Mouse (Mus musculus) embryonic facial prominence, embryonic 15.5 days (tissue): ENCODE measurements around the gene Macrod2. TPM values are rescaled to one million over a fixed set of nuclear protein-coding genes. Genes with fewer than 3 reads are reported as not detected.

ENCODE experiments used
- ATAC-seq: fragments of 200-750 bp; cut with Nextera tagmentation; 2 replicates; pipeline ENCODE4 v1.8.0; 2017; ENCODE audit warnings: low read depth, moderate TSS enrichment; ENCODE audit not compliant: insufficient number of reproducible peaks, low FRiP score, low TSS enrichment
- H3K27ac ChIP-seq: fragments of 300-500 bp; sonication (generic); replicated peaks from 2 replicates; pipeline ENCODE4 v1.5.1; 2015; ENCODE audit warnings: mild to moderate bottlenecking, inconsistent platforms
- H3K27me3 ChIP-seq: fragments of 300-500 bp; sonication (generic); 2 replicates; pipeline ENCODE4 v1.6.1; 2015; ENCODE audit warnings: inconsistent platforms
- H3K36me3 ChIP-seq: fragments of 300-500 bp; sonication (generic); 2 replicates; pipeline ENCODE4 v1.6.1; 2015; ENCODE audit warnings: mild to moderate bottlenecking, inconsistent platforms
- H3K4me1 ChIP-seq: fragments of 300-500 bp; sonication (generic); 2 replicates; pipeline ENCODE4 v1.6.1; 2015; ENCODE audit warnings: inconsistent platforms
- H3K4me2 ChIP-seq: fragments of 300-500 bp; sonication (generic); replicated peaks from 2 replicates; pipeline ENCODE4 v1.6.1; 2015; ENCODE audit warnings: mild to moderate bottlenecking, inconsistent platforms
- H3K4me3 ChIP-seq: fragments of 300-500 bp; sonication (generic); replicated peaks from 2 replicates; pipeline ENCODE4 v1.5.1; 2015; ENCODE audit warnings: mild to moderate bottlenecking, inconsistent platforms
- H3K9ac ChIP-seq: fragments of 300-500 bp; sonication (generic); 2 replicates; pipeline ENCODE4 v1.6.1; 2015; ENCODE audit warnings: inconsistent platforms
- H3K9me3 ChIP-seq: fragments of 300-500 bp; sonication (generic); replicated peaks from 2 replicates; pipeline ENCODE4 v1.6.1; 2016; ENCODE audit warnings: inconsistent platforms
- WGBS: fragments of 180-500 bp; shearing (Covaris S2); methylation state at CpG from one replicate; pipeline ENCODE4 v1.1.7; 2015; 5-methylcytosine and 5-hydroxymethylcytosine counted together
- polyA plus RNA-seq: library from polyadenylated mRNA; unstranded; fragments of >200 nt; fragmentation: Nextera tagmentation; extraction: Ambion mirVana; gene quantifications from 2 replicates; pipeline ENCODE4 v1.2.1, GENCODE M21; 2015

The Macrod2 gene
- polyA plus RNA-seq, 1 experiment from 2014 or later, result 38.9 TPM

DNA sequence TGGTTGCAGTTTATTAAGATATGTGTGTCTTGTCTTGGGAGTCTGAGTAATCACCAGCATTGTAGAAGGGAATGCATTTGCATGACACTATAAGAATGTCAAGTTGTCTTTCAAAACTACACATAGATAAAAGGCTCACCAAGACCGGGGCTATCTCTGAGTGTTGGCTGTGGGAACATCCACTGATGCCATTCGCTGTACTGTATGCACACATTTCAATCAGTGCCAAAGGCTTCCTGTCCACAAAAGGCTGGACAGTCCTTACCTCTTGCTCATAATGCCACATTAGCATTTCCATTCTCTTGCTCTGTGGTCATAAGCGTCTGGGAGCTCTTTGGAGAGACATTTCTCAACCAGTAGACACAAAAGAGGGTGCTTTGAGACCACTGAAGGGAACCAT is 1713.8 kb downstream of the Macrod2 start:
- Histone ChIP-seq H3K9ac (no peak overlapping the region), H3K4me3 (no peak overlapping the region), H3K27ac (no peak overlapping the region), H3K4me2 (no peak overlapping the region), H3K36me3 (no peaks in the 10 kb centered on the region), H3K27me3 (no peaks in the 10 kb centered on the region), H3K9me3 (no peaks in the 10 kb centered on the region), H3K4me1 (no peaks in the 10 kb centered on the region)
- no peak for ATAC-seq
- WGBS, result 82% methylated on average over 3 of the region's 3 CpGs

GRCm38 (mm10) chr2:142116623-142117022 is 1721.5 kb downstream of the Macrod2 start:
- Histone ChIP-seq H3K27me3 (no peaks in the 10 kb centered on the region), H3K9ac (no peak overlapping the region), H3K4me1 (no peaks in the 10 kb centered on the region), H3K9me3 (no peaks in the 10 kb centered on the region), H3K4me3 (no peak overlapping the region), H3K27ac (no peak overlapping the region), H3K4me2 (no peak overlapping the region), H3K36me3 (no peaks in the 10 kb centered on the region)
- ATAC-seq, result no peak
- 65% methylated on average over 1 of the region's 1 CpGs for WGBS

- H3K27me3 ChIP-seq, result no peaks in the 10 kb centered on the region
- no peak for ATAC-seq
- no peaks in the 10 kb centered on the region for H3K9me3 ChIP-seq
- H3K36me3 ChIP-seq, result no peaks in the 10 kb centered on the region
- no peak overlapping the region for H3K27ac ChIP-seq
- no peaks in the 10 kb centered on the region for H3K4me1 ChIP-seq
- WGBS, result 66% methylated on average over 3 of the region's 3 CpGs
- H3K4me3 ChIP-seq, result no peak overlapping the region
- H3K9ac ChIP-seq, result no peak overlapping the region
- H3K4me2 ChIP-seq, result no peak overlapping the region
Observed at GRCm38 (mm10) chr2:142128109-142128508, 1733.0 kb downstream of the Macrod2 start.

- Histone ChIP-seq H3K9ac (no peak overlapping the region), H3K4me3 (no peak overlapping the region), H3K36me3 (no peaks in the 10 kb centered on the region), H3K27me3 (no peaks in the 10 kb centered on the region), H3K9me3 (no peaks in the 10 kb centered on the region), H3K4me1 (no peaks in the 10 kb centered on the region), H3K27ac (no peak overlapping the region), H3K4me2 (no peak overlapping the region)
- no peak for ATAC-seq
- 87% methylated on average over 4 of the region's 4 CpGs for WGBS
Observed at GRCm38 (mm10) chr2:142129166-142129565, 1734.1 kb downstream of the Macrod2 start.

GRCm38 (mm10) chr2:142149310-142149709 is 1754.2 kb downstream of the Macrod2 start:
- no peaks in the 10 kb centered on the region for H3K36me3 ChIP-seq
- no peak overlapping the region for H3K4me2 ChIP-seq
- H3K4me3 ChIP-seq, result no peak overlapping the region
- H3K27me3 ChIP-seq, result no peaks in the 10 kb centered on the region
- no peaks in the 10 kb centered on the region for H3K9me3 ChIP-seq
- H3K9ac ChIP-seq, result no peak overlapping the region
- peak; percentile 51; the same call in 1 of the 2 replicates for ATAC-seq
- 0 out of 2 replicates have a peak overlapping the region, but pooled peaks have one; percentile 39 for H3K27ac ChIP-seq
- WGBS, result 35% methylated on average over 2 of the region's 2 CpGs
- no peaks in the 10 kb centered on the region for H3K4me1 ChIP-seq

GRCm38 (mm10) chr2:142163506-142164275 is 1768.6 kb downstream of the Macrod2 start:
- no peak for ATAC-seq
- no peaks in the 10 kb centered on the region for H3K9me3 ChIP-seq
- no peak overlapping the region for H3K4me2 ChIP-seq
- H3K4me3 ChIP-seq, result no peak overlapping the region
- no peak overlapping the region for H3K9ac ChIP-seq
- no peaks in the 10 kb centered on the region for H3K27me3 ChIP-seq
- H3K36me3 ChIP-seq, result no peaks in the 10 kb centered on the region
- 0 out of 2 replicates have a peak, but pooled peaks cover 3% of the 10 kb centered on the region for H3K4me1 ChIP-seq
- WGBS, result 30% methylated on average over 10 of the region's 10 CpGs
- no peak overlapping the region for H3K27ac ChIP-seq

- Histone ChIP-seq H3K27me3 (no peaks in the 10 kb centered on the region), H3K27ac (no peak overlapping the region), H3K9me3 (no peaks in the 10 kb centered on the region), H3K4me1 (0 out of 2 replicates have a peak, but pooled peaks cover 3% of the 10 kb centered on the region), H3K36me3 (no peaks in the 10 kb centered on the region), H3K4me3 (no peak overlapping the region), H3K4me2 (no peak overlapping the region), H3K9ac (no peak overlapping the region)
- ATAC-seq, result no peak
- WGBS, result 70% methylated on average over 2 of the region's 2 CpGs
Observed at GRCm38 (mm10) chr2:142169649-142170048, 1774.5 kb downstream of the Macrod2 start.

DNA sequence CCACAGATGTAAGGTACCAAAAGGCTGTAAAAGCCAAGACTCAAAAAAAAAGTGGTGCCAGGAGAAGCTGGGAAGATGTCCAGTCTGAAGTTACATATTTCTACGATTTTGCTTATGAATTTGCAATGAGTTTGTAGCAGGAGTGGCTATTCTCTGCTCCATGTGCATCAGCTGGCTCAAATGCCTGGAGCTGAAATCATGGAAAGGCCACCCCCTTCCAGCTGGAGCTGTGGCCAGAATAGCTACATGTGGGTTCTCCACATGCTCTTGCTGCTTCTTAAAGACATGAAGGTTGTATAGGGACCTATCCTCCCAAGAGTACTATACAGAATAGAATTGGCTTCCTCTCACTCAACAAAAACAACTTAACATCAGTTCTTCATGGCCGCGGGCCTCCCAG is 1777.6 kb downstream of the Macrod2 start:
- 88% methylated on average over 3 of the region's 3 CpGs for WGBS
- no peak for ATAC-seq
- H3K4me1 ChIP-seq, result no peaks in the 10 kb centered on the region

DNA sequence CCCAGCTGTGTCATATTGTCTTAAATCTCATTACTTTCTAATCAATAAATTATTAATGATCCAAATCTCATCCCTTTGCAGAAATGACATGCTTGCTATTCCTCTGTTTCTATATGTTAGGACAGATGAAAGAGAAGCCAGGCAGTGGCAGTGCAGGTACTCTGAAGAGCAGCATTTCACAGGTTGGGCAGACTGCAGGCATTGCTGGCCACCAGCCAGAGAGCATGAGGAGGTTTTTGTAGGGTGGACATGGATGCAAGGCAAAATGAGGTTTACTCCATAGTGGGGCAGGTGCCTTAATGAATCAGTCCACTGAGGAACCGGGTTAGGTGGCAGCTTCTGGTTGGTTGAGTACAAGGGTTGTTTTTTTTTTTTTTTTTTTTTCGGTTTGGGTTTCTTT is 1778.9 kb downstream of the Macrod2 start:
- WGBS, result 85% methylated on average over 2 of the region's 2 CpGs
- no peak overlapping the region for H3K4me3 ChIP-seq
- H3K27me3 ChIP-seq, result no peaks in the 10 kb centered on the region
- no peak overlapping the region for H3K9ac ChIP-seq
- no peaks in the 10 kb centered on the region for H3K4me1 ChIP-seq
- no peaks in the 10 kb centered on the region for H3K9me3 ChIP-seq
- no peak for ATAC-seq
- H3K36me3 ChIP-seq, result no peaks in the 10 kb centered on the region
- H3K27ac ChIP-seq, result no peak overlapping the region
- no peak overlapping the region for H3K4me2 ChIP-seq

More for the DNA sequence above, 1777.6 kb downstream of the Macrod2 start:
- Histone ChIP-seq H3K4me3 (no peak overlapping the region), H3K27me3 (no peaks in the 10 kb centered on the region), H3K4me2 (no peak overlapping the region), H3K36me3 (no peaks in the 10 kb centered on the region), H3K9ac (no peak overlapping the region), H3K9me3 (no peaks in the 10 kb centered on the region), H3K27ac (no peak overlapping the region)

GRCm38 (mm10) chr2:142186922-142187321 is 1791.8 kb downstream of the Macrod2 start:
- WGBS, result 77% methylated on average over 2 of the region's 2 CpGs
- no peak overlapping the region for H3K9ac ChIP-seq
- H3K9me3 ChIP-seq, result no peaks in the 10 kb centered on the region
- H3K36me3 ChIP-seq, result no peaks in the 10 kb centered on the region
- H3K27me3 ChIP-seq, result no peaks in the 10 kb centered on the region
- no peak overlapping the region for H3K4me2 ChIP-seq
- no peak overlapping the region for H3K4me3 ChIP-seq
- no peaks in the 10 kb centered on the region for H3K4me1 ChIP-seq
- ATAC-seq, result no peak
- H3K27ac ChIP-seq, result no peak overlapping the region

GRCm38 (mm10) chr2:142187428-142187827 is 1792.3 kb downstream of the Macrod2 start:
- Histone ChIP-seq H3K27ac (no peak overlapping the region), H3K9ac (no peak overlapping the region), H3K4me1 (no peaks in the 10 kb centered on the region), H3K9me3 (no peaks in the 10 kb centered on the region), H3K36me3 (no peaks in the 10 kb centered on the region), H3K4me2 (no peak overlapping the region), H3K27me3 (no peaks in the 10 kb centered on the region), H3K4me3 (no peak overlapping the region)
- 61% methylated on average over 5 of the region's 5 CpGs for WGBS
- no peak for ATAC-seq

DNA sequence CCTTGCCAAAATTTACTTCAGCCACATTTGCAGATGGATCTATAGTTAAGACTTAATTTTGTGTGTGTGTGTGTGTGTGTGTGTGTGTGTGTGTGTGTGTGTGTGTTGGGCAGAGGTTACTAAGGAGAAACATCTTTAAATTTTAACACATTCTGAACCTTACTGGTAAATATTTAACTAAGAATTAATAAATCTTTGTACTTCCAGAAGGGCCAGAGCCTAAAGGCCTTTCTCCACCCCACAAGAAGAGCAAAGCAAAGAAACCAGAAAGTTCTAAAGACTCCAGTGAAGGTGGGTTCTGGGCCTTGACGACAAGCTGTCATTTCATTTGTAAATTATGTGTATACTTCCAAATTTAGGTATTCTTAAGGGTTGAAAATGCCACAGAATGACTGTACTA is 1822.3 kb downstream of the Macrod2 start:
- Histone ChIP-seq H3K4me3 (no peak overlapping the region), H3K9me3 (no peaks in the 10 kb centered on the region), H3K4me2 (no peak overlapping the region), H3K27me3 (no peaks in the 10 kb centered on the region), H3K9ac (no peak overlapping the region), H3K36me3 (no peaks in the 10 kb centered on the region), H3K27ac (no peak overlapping the region), H3K4me1 (no peaks in the 10 kb centered on the region)
- ATAC-seq, result no peak
- 72% methylated on average over 1 of the region's 1 CpGs for WGBS
